Mouse (Mus musculus): ENCODE results near the gene Tmod2. TPM values are rescaled to one million over a fixed set of nuclear protein-coding genes. Genes with fewer than 3 reads are reported as not detected.

Gene Tmod2
- total and polyA plus RNA-seq, 3 experiments: not detected

- Histone ChIP-seq H3K9ac (ENCODE audit: control insufficient read depth, low read depth, low read length, poor library complexity, severe bottlenecking) (no peak overlapping the region), H3K27ac (ENCODE audit: control insufficient read depth, low read depth, low read length) (no peak overlapping the region), H3K36me3 (ENCODE audit: control insufficient read depth in 1 of 2, insufficient read depth in 2 of 2, low read length in 2 of 2) (peaks cover 0 to 3% of the 10 kb centered on the region in 2 experiments; a peak in 2 of 4 replicates), H3K4me1 (ENCODE audit: control insufficient read depth in 1 of 2, insufficient read depth in 2 of 2, low read length in 2 of 2) (no peaks in the 10 kb centered on the region), H3K79me2 (ENCODE audit: control insufficient read depth, insufficient read depth, low read length, poor library complexity) (no peaks in the 10 kb centered on the region), H3K27me3 (ENCODE audit: control insufficient read depth in 1 of 2, insufficient read depth in 2 of 2, low read length in 2 of 2) (no peaks in the 10 kb centered on the region), H3K4me3 (ENCODE audit: control insufficient read depth in 1 of 2, insufficient read depth in 1 of 2, low read depth in 2 of 2, low read length in 2 of 2) (no peak overlapping the region), H3K9me3 (replicated peaks; ENCODE audit: insufficient read depth, low read length) (no peaks in the 10 kb centered on the region)
- no peak for TF ChIP-seq TAL1 (IDR thresholded peaks at IDR 0.05; ENCODE audit: low read length)
- TF ChIP-seq CHD2 (IDR thresholded peaks at IDR 0.05; ENCODE audit: low read length): no peak
- no peak for TF ChIP-seq ELF1 (IDR thresholded peaks at IDR 0.05; ENCODE audit: low read depth, low read length)
- TF ChIP-seq USF1 (IDR thresholded peaks at IDR 0.05; ENCODE audit: low read depth, low read length): no peak
- TF ChIP-seq ETS1 (IDR thresholded peaks at IDR 0.05; ENCODE audit: low read depth, low read length): no peak
- TF ChIP-seq CTCF (IDR thresholded peaks at IDR 0.05 in 2 of 3, conservative IDR thresholded peaks at IDR 0.05 in 1 of 3; ENCODE audit: control insufficient read depth in 1 of 3, insufficient read depth in 1 of 3, low read depth in 2 of 3, low read length in 3 of 3, poor library complexity in 1 of 3, severe bottlenecking in 1 of 3): no peak
- no peak for TF ChIP-seq USF2 (IDR thresholded peaks at IDR 0.05; ENCODE audit: borderline replicate concordance in 1 of 2, insufficient read depth in 1 of 2, low read depth in 1 of 2, low read length in 2 of 2)
- TF ChIP-seq TBP (IDR thresholded peaks at IDR 0.05; ENCODE audit: low read depth, low read length): no peak
- TF ChIP-seq SIN3A (IDR thresholded peaks at IDR 0.05; ENCODE audit: low read length): no peak
- no peak for TF ChIP-seq POLR2A (IDR thresholded peaks at IDR 0.05; ENCODE audit: control insufficient read depth in 1 of 2, insufficient read depth in 1 of 2, low read depth in 1 of 2, low read length in 2 of 2, poor library complexity in 1 of 2)
- no peak for TF ChIP-seq MYC (IDR thresholded peaks at IDR 0.05; ENCODE audit: low read depth, low read length)
- TF ChIP-seq NELFE (IDR thresholded peaks at IDR 0.05; ENCODE audit: low read depth, low read length): no peak
- DNase-seq (ENCODE audit: low read depth, low spot score): no peak
Observed at GRCm38 (mm10) chr9:75520940-75521339, 90.2 kb downstream of the Tmod2 start.

- no peaks in the 10 kb centered on the region for H3K27me3 ChIP-seq (ENCODE audit: control insufficient read depth in 1 of 2, insufficient read depth in 2 of 2, low read length in 2 of 2)
- no peaks in the 10 kb centered on the region for H3K9me3 ChIP-seq (replicated peaks; ENCODE audit: insufficient read depth, low read length)
- no peak overlapping the region for H3K4me3 ChIP-seq (ENCODE audit: control insufficient read depth in 1 of 2, insufficient read depth in 1 of 2, low read depth in 2 of 2, low read length in 2 of 2)
- no peak for DNase-seq (ENCODE audit: low read depth, low spot score)
- no peak overlapping the region for H3K9ac ChIP-seq (ENCODE audit: control insufficient read depth, low read depth, low read length, poor library complexity, severe bottlenecking)
- H3K79me2 ChIP-seq (ENCODE audit: control insufficient read depth, insufficient read depth, low read length, poor library complexity): no peaks in the 10 kb centered on the region
- TF ChIP-seq ZMIZ1 (IDR thresholded peaks at IDR 0.05; ENCODE audit: low read depth, low read length) (no peak), GABPA (IDR thresholded peaks at IDR 0.05; ENCODE audit: low read depth, low read length) (no peak), JUND (IDR thresholded peaks at IDR 0.05; ENCODE audit: low read depth, low read length) (no peak), CHD1 (IDR thresholded peaks at IDR 0.05; ENCODE audit: low read depth, low read length) (no peak), ELF1 (IDR thresholded peaks at IDR 0.05; ENCODE audit: low read depth, low read length) (no peak), E2F4 (IDR thresholded peaks at IDR 0.05; ENCODE audit: borderline replicate concordance, low read depth, low read length) (no peak), POLR2AphosphoS2 (IDR thresholded peaks at IDR 0.05; ENCODE audit: low read length) (no peak), MAFK (IDR thresholded peaks at IDR 0.05; ENCODE audit: borderline replicate concordance, low read depth, low read length) (no peak), ZC3H11A (IDR thresholded peaks at IDR 0.05; ENCODE audit: low read depth, low read length) (no peak), USF2 (IDR thresholded peaks at IDR 0.05; ENCODE audit: borderline replicate concordance in 1 of 2, insufficient read depth in 1 of 2, low read depth in 1 of 2, low read length in 2 of 2) (no peak)
- H3K27ac ChIP-seq (ENCODE audit: control insufficient read depth, low read depth, low read length): no peak overlapping the region
- H3K36me3 ChIP-seq (ENCODE audit: control insufficient read depth in 1 of 2, insufficient read depth in 2 of 2, low read length in 2 of 2): peaks cover 0 to 6% of the 10 kb centered on the region in 2 experiments; a peak in 2 of 4 replicates
- no peaks in the 10 kb centered on the region for H3K4me1 ChIP-seq (ENCODE audit: control insufficient read depth in 1 of 2, insufficient read depth in 2 of 2, low read length in 2 of 2)
Observed at GRCm38 (mm10) chr9:75517751-75518150, 93.4 kb downstream of the Tmod2 start.

Other genes with a start within 250 kb of the Tmod2 start
- 19.6 and 26.6 TPM in 2 replicates for gene Mapk6, start 201.3 kb downstream of the Tmod2 start, total RNA-seq (2012; rRNA removed)
- gene Mapk6, start 201.3 kb downstream of the Tmod2 start, polyA plus RNA-seq (2012; ENCODE audit: insufficient read depth in 1 of 2, insufficient read length in 2 of 2, low read depth in 1 of 2, low replicate concordance in 2 of 2, missing spikeins in 1 of 2): 10 to 100 TPM; 44.1 to 91.0 TPM
- gene Leo1, start 169.8 kb downstream of the Tmod2 start, total RNA-seq (2012; rRNA removed): 41.6 and 42.6 TPM in 2 replicates
- gene Leo1, start 169.8 kb downstream of the Tmod2 start, polyA plus RNA-seq (2012; ENCODE audit: insufficient read depth in 1 of 2, insufficient read length in 2 of 2, low read depth in 1 of 2, low replicate concordance in 2 of 2, missing spikeins in 1 of 2): 10 to 100 TPM in 1 of 2 experiments, not detected in 1; 49.0 TPM
- gene Tmod3, start 51.7 kb downstream of the Tmod2 start, total RNA-seq (2012; rRNA removed): 29.9 and 34.2 TPM in 2 replicates
- gene Tmod3, start 51.7 kb downstream of the Tmod2 start, polyA plus RNA-seq (2012; ENCODE audit: insufficient read depth in 1 of 2, insufficient read length in 2 of 2, low read depth in 1 of 2, low replicate concordance in 2 of 2, missing spikeins in 1 of 2): 10 to 100 TPM in 1 of 2 experiments, not detected in 1; 46.4 TPM
- not detected in 2 replicates for gene Lysmd2, start 14.4 kb upstream of the Tmod2 start, total RNA-seq (2012; rRNA removed)
- gene Lysmd2, start 14.4 kb upstream of the Tmod2 start, polyA plus RNA-seq (2012; ENCODE audit: insufficient read depth in 1 of 2, insufficient read length in 2 of 2, low read depth in 1 of 2, low replicate concordance in 2 of 2, missing spikeins in 1 of 2): not detected
- not detected in 2 replicates for gene Scg3, start 72.7 kb upstream of the Tmod2 start, total RNA-seq (2012; rRNA removed)
- not detected for gene Scg3, start 72.7 kb upstream of the Tmod2 start, polyA plus RNA-seq (2012; ENCODE audit: insufficient read depth in 1 of 2, insufficient read length in 2 of 2, low read depth in 1 of 2, low replicate concordance in 2 of 2, missing spikeins in 1 of 2)
- not detected in 2 replicates for gene Bmp5, start 164.0 kb upstream of the Tmod2 start, total RNA-seq (2012; rRNA removed)
- not detected for gene Bmp5, start 164.0 kb upstream of the Tmod2 start, polyA plus RNA-seq (2012; ENCODE audit: insufficient read depth in 1 of 2, insufficient read length in 2 of 2, low read depth in 1 of 2, low replicate concordance in 2 of 2, missing spikeins in 1 of 2)

Data from MEL (cell line).